Mouse (Mus musculus): ENCODE data around the gene Fgfbp1.

The Fgfbp1 gene

GRCm38 (mm10) chr5:43981620-43982019 lies at the start of gene Fgfbp1:
Fgfbp1 (minus strand) TSS chr5:43981779.
- DNase-seq (ENCODE audit: extremely low read depth, low read depth), result no peak

- no peak for DNase-seq (ENCODE audit: extremely low read depth, low read depth)
These were observed 16.9 kb upstream of the Fgfbp1 start for GRCm38 (mm10) chr5:43998295-43998989.

DNA sequence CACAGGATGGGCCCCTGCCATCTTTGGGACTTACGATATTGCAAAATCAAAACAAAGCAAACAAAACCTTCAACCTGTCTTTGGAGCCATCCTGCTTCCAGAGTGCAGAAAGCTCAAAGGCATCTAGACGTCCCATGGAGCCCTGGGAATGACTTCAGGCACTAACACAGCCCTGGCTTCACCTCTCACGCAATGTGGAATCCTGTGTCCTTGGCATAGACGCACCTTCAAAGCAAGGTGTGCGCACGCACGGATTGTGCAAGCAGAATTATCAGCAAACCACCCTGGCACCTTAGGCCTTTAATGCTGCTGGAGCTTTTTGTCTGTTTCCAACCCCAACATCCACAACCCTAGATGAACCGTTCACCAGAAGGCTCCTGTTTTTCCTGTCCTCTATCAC lies 16.0 kb upstream of the Fgfbp1 start:
- no peak for DNase-seq (ENCODE audit: extremely low read depth, low read depth)

- no peak for DNase-seq (ENCODE audit: extremely low read depth, low read depth)
These were observed 14.6 kb upstream of the Fgfbp1 start for GRCm38 (mm10) chr5:43996162-43996561.

DNA sequence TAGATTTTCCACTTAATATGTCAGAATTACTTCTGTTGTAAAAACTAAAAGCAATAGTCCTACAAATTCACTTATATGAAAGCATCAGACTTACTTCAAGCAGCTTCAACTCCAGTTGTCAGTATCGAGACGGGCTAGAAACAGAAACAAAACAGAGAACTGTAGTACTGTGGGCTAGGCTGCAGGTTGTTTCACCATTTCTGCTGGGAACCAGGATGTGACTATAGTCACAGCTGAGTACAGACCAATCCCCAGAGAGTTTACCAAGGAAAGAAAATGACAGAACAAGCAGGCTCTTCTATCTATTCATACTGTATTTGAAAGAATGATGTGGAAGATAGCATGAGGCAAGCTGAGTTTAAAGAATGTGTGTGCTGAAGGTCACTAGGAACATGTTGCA lies 13.4 kb upstream of the Fgfbp1 start:
- DNase-seq (ENCODE audit: extremely low read depth, low read depth), result no peak

GRCm38 (mm10) chr5:43990316-43990715 lies 8.7 kb upstream of the Fgfbp1 start:
- DNase-seq (ENCODE audit: extremely low read depth, low read depth), result peak; percentile 1

GRCm38 (mm10) chr5:43989017-43989416 lies 7.4 kb upstream of the Fgfbp1 start:
- no peak for DNase-seq (ENCODE audit: extremely low read depth, low read depth)

- no peak for DNase-seq (ENCODE audit: extremely low read depth, low read depth)
These were observed 4.6 kb upstream of the Fgfbp1 start for GRCm38 (mm10) chr5:43986212-43986611.

DNA sequence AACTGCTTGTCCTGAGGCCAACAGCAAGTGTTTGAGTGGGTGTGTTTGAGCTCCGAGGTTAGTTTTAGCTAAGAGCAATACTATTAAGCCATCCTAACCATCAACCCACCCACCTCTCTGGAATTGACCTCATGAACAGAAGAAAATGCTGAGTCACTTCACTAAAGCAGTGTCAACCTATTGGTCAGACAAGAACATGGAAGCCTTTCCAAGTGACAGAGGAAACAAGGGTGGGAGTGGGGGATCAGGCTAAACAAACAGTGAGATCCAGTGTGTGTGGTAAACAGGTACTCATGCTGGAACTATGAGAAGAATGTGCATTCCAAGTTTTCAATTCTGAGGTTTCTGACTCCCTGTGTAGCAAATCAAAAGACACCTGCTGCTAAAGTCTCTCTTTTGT lies 1.3 kb upstream of the Fgfbp1 start:
- no peak for DNase-seq (ENCODE audit: extremely low read depth, low read depth)

DNA sequence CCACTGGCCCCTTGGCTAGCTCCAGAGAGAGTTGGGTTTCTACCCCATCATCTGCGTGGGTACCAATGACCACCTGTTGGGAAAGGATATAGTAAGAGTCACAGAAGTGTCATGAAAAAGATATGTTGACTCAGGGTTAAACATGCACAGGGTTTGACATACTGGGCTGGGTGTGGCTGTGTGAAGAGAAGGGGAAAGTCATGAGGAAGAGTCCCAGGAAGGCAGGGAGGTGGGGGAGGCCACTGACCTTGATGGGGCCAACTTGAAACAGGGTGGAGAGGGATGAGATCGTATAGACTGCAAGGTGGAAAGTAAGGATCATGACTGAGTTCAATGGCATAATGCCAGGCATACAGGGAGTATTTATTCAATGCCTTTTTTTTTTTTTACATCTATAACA lies 1.2 kb downstream of the Fgfbp1 start:
- DNase-seq (ENCODE audit: extremely low read depth, low read depth), result no peak

- DNase-seq (ENCODE audit: extremely low read depth, low read depth), result no peak
These were observed 4.6 kb downstream of the Fgfbp1 start for GRCm38 (mm10) chr5:43976821-43977561.

DNA sequence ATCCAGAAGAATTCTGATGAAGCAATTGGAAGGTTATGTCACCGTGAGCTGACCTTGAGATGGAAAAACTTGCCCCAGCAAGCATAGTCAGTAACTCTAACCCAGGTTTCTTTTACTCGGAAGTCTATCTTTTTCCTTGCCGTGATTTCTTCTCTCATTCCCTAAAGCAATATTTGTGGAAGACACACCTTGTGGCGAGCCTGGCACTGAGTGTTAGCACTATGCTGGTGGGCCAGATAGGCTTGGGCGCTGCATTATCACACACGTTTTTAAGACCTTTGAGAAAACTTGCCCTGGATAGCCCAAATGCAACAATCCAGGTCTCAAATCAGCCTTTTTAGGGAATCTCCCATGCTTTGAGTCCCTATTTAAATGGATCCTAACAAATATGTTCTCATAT lies 7.4 kb downstream of the Fgfbp1 start:
- no peak for DNase-seq (ENCODE audit: extremely low read depth, low read depth)

- DNase-seq (ENCODE audit: extremely low read depth, low read depth), result no peak
These were observed 10.4 kb downstream of the Fgfbp1 start for GRCm38 (mm10) chr5:43971156-43971555.

DNA sequence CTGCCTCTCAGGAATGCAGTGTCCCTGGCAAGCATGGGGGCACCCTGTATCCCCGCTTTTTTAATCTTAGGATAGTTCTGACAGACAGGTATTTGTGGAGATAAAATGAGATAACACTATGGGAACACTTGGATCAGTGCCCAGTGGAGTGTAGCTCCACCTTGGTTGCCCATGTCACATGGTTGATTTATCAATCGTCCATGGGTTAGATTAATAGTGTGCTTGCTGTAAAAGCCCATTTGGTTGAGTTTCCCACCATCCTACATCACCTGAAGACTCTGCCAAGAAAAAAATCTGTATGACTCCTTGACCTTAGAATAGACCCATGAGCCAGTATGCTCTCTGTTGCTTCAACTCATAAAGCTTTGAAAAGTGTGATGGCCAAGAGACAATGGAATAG lies 11.0 kb downstream of the Fgfbp1 start:
- no peak for DNase-seq (ENCODE audit: extremely low read depth, low read depth)

DNA sequence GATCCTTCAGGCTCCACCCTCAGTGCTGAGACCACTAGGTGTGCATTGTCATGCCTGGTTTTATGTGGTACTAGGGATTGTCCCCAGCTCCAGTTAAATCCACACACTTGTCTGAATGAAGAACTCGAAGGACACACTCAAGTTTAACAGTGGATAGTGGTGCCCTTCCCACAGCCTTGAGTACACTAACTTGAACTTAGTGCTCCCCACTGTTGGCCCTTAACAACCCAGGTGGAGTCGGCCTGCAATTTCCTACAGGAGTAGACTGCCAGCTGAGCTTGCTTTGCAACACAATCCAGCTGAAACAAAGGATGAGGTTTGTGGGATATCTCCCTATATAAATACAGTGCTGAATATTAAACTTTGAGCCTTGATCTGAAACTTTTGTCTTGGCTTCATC lies 12.9 kb downstream of the Fgfbp1 start:
- no peak for DNase-seq (ENCODE audit: extremely low read depth, low read depth)

DNA sequence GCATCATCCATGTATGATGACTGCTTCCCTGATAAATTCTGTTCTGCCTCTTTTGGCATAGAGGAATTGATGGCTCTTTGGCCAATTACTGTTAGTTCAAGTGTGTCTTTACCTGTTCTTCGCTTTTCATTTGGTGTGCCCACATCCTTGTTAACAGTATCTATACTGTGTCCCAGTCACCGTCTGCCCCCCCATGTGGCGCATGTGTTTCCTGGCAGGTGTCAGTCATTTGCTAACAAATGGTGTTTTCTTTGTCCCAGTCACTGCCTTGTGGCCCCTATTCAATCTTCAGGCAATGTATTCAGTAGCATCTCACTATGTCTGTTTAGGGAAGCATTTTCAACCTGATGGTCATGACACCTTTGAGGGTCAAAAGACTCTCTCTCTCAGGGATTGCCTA lies 20.5 kb downstream of the Fgfbp1 start:
- DNase-seq (ENCODE audit: extremely low read depth, low read depth), result no peak

- DNase-seq (ENCODE audit: extremely low read depth, low read depth), result no peak
These were observed 21.6 kb downstream of the Fgfbp1 start for GRCm38 (mm10) chr5:43959884-43960440.

DNA sequence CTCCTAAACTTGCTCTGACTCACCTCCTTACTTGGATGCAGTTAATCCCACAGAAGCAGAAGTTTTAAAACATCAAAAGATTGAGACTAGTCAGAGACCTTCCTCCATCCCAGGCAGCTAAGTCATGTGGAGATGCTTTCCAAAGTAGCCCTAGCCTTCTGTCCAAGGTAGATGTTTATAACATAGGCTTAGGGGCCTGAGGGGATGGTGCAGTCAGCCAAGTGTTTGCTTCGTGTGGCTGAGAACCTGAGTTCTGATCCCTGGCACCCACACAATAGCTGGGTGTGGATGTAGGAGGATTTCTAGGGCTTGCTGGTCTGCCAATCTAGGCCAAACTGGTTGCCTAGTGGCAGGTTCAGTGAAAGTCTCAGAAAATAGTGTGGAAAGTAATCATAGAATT lies 28.3 kb downstream of the Fgfbp1 start:
- no peak for DNase-seq (ENCODE audit: extremely low read depth, low read depth)

DNA sequence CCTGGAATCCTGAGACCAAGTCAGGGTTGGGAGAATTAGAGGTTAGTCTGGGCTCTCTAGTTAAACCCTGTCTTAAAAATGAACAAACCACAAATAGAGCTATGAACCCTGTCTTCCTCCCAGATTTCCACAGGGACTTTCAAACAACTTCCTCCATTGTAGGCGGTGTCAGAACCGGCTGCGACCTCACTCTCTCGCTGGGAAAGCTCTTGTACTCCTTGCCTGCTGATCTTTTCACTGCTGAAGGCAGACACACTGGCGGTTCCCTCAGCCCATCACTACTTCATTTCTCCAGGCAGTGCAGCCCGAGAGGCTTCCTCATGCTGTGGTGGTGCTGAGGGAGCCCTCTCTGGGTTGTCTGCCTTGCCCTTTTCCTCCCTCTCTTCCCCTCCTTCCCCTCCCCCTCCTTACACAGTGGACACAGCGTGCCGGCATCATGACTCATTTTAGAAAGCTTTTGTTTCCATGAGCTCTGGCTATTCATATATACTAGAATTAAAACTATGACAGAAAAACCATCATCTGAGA lies 32.8 kb downstream of the Fgfbp1 start:
- DNase-seq (ENCODE audit: extremely low read depth, low read depth), result no peak

GRCm38 (mm10) chr5:43948111-43948743 lies 33.4 kb downstream of the Fgfbp1 start:
- DNase-seq (ENCODE audit: extremely low read depth, low read depth), result no peak

GRCm38 (mm10) chr5:43947330-43947977 lies 34.1 kb downstream of the Fgfbp1 start:
- DNase-seq (ENCODE audit: extremely low read depth, low read depth), result no peak
